Mouse (Mus musculus): ENCODE measurements at regions not wholly inside any gene's neighbourhood (a gene's known extent, or its start where the extent isn't known, plus 50 kb on each side); places are given as distances from the start of the nearest gene placed in this dataset.

- TF ChIP-seq POLR2A (IDR thresholded peaks at IDR 0.05; ENCODE audit: borderline replicate concordance, extremely low read depth, insufficient read depth, insufficient read length, poor library complexity, severe bottlenecking) (no peak), CTCF (IDR thresholded peaks at IDR 0.05; ENCODE audit: borderline replicate concordance, extremely low read depth, insufficient read depth, insufficient read length) (no peak)
Observed at GRCm38 (mm10) chr10:110556326-110556883, 100.4 kb upstream of the Nav3 start.

Data from brain, embryonic 14.5 days (tissue).